Mouse (Mus musculus) kidney, postnatal 14 days (tissue): ENCODE results near the gene Neurl1a.

Experiments
- DNase-seq: peaks from one replicate; pipeline ENCODE4 v3.0.0; 2022; ENCODE audit warnings: mixed read lengths

Gene Neurl1a

DNA sequence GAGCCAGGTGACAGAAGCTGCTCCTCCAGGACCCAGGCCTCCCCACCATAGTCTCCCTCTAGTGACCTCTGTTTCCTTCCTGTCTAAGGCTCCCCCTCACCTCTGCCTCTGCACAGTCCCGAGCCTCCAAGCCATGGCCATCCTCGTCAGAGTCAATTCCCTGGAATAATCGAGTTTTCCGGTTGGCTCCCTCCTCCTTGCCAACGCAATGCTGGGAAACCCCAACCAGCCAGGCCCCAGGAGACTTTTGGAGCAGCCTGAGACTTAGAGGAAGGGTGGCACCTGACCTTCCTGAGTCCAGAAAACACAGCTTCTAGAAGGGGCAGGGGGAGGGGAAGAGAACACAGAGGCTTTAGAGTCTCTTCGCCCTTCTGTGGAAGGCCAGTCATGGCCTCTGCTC is 72.3 kb downstream of the Neurl1a start:
- no peak for DNase-seq

DNA sequence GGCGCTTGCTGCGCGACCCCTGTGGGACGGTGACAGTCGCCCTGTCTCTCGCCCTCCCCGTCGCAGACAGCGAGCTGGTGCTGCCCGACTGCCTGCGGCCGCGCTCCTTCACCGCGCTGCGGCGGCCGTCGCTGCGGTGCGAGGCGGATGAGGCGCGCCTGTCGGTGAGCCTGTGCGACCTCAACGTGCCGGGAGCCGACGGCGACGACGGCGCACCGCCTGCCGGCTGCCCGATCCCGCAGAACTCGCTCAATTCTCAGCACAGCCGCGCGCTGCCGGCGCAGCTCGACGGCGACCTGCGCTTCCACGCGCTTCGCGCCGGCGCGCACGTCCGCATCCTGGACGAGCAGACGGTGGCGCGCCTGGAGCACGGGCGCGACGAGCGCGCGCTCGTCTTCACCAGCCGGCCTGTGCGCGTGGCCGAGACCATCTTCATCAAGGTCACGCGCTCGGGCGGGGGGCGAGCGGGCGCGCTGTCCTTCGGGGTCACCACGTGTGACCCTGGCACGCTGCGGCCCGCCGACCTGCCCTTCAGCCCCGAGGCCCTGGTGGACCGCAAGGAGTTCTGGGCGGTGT is 74.5 kb downstream of the Neurl1a start:
- no peak for DNase-seq

DNA sequence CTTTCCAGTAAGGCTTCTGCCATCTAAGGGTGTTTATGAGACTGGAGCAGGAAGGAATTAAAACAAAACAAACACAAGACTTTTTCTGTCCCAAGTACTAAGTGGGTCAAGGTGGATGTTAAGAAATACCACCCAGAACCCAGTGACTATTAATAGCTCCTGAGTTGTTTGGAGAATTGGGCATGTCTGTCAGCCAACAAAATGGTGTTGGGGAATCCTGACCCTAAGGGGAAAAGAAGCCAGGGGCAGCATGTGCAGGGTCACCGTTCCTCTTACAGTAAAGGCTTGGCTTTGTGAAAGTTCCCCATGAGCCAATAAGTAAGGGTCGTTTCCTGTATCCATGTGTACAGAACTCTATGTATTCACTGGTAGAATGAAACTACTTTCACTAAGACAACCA is 76.4 kb downstream of the Neurl1a start:
- DNase-seq, result no peak

DNA sequence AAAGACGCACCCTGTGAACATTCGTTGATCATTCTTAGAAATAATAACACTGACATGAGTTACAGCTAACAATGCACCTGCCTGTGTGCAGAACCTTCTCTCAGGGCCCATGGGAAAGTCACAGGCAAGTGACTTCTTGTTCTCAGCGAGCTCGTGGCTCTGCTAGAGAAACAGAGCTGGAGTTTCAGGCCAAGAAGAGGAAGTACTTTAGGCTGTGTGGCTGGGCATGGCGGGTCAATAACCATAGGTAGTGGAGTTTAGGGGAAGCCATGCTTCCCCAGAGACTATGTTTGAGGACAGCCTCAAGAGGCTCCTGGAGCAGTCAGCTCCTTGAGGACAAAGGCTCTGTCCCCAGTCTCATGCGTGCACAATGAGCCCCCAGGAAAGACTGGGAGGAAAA is 77.3 kb downstream of the Neurl1a start:
- no peak for DNase-seq

DNA sequence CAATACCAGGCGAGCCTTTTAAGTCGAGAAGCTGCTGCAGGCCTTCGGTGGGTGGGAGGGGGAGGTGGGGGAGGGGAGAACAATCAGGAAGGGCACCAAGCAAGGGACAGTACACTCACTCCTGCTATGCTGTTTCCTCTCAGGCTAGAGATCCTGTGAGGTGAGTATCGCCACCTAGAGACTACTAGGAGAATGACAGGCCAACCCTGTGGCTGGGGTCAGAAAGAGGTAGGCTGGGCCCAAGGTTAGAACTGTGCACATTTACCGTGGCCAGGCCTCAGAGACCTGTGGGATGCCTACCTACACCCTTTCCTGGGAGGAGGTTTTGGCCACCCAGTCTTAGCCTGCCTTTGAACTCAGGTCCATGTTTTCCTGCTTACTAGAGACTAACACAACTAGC is 81.0 kb downstream of the Neurl1a start:
- peak; percentile 54 for DNase-seq

DNA sequence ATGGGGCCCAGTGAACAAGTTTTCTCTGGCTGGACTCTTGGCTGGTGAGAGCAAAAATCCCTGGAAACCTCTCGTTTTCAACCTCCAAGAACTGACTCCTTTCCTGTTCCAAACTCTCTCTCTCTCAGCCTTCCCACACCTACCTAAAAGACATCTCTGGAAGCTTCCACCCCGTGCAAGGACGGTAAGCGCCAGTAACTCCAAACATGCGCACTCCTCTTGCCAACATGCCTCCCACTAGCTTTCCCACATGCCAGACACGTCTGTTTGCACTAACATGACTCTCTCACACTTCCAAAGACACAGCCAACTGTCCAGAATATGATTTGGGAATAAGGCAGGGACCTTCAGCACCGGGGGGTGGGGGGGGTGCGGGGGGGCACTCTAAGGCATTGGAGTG is 82.6 kb downstream of the Neurl1a start:
- DNase-seq, result no peak

DNA sequence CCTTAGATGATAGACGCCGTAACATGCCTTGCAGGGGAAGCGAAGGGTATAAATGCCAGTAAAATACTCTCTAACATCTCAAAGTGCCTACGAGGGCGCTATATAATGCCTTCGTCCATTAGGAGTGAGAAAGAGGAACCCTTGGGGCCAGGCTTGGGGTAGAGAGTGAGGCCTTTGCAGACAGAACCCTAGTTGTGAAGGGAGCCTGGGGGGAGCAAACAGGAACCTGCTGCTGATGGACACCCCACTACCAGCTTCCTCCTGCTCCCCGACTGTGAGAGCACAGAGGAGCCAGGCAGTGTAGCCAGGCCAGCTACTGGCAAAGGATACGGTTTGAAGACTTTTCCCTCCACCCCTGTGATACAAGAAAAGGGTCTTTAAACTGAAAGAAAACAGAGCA is 85.0 kb downstream of the Neurl1a start:
- no peak for DNase-seq

DNA sequence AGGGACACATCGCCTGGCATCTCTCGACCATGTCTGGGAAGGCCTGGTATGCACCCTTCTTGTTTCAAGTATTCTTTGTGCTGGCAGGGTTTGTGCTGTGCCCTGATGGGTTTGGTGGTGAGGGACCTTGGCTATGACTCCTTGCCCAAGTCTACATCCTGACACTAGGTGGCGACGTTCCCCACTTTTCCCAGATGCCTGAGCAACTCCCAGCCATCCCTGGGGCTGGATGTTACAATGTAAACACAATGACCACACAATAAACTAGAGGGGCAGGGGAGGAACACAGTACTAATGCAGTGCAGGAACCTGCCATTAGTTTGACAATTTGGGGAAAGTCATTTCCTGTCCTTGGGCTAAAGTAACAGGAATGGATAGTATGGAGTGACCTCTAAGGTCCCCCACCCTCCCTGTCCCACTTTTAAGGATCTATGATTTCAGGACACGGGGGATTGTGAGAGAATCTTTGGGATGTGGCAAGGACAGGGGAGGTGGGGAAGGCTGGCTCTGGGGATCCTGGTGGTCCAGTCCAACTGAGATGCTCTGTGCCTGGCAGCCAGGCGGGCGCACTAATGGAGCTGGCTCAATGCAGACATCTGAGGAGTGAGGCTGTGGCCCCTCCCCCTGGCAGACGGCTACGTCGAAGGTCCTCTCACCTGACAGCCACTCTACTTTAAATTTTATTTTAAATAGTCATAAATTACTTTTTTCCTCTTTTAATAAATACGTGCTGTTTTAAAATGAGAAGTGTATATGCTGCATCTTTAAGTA is 85.9 kb downstream of the Neurl1a start:
- peak; percentile 77 for DNase-seq

DNA sequence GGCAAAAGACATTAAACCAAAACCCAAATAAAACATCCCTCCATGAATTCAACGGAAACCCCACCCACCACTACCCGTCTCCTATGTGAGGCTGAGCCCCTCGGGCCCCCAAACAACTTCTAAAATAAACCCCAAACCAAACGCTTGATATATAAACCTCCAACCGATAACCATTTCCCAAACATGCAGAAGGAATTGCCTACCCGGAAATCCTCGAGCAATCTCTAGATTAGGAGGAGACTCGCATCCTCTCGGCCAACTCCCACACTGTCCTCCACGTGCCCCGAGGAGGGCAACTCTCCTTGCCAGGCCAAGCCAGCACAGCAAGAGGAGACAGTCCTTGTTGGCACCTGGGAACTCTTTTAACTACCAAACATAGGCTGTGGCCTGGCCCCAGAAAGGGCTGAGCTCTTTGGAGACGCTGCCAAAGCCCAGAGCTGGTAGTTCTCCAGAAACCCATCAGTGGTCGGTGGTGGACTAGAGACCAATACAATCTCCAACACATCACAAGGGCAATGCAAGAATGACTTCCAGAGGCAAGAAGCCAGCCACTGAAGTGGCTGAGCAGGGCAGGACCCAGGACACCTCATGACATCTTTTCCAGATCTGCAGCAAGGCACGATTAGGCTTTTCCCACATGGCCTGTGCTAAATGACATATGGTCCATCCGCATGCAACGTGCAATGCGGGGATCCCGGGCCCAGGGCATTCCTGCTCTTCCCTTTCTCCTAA is 87.6 kb downstream of the Neurl1a start:
- no peak for DNase-seq

DNA sequence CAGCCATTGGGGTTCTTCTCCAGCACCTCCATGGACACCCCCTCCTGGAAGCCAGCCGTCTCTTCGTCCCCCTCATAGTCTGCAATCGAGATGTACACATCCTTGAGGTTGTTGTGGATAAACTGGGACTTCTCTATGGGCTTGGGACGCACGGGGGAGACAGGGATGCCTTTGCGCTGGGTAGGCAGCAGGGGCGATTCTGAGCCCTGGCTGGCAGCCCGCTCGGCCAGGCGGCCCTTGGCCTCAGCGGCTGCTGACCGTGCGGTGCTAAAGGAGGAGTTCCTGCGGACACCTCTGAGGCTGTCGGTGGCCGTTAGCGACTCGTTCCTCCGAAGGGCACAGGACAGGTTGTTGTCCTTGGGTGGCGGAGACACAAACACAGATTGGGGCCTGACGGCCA is 88.4 kb downstream of the Neurl1a start:
- DNase-seq, result no peak

DNA sequence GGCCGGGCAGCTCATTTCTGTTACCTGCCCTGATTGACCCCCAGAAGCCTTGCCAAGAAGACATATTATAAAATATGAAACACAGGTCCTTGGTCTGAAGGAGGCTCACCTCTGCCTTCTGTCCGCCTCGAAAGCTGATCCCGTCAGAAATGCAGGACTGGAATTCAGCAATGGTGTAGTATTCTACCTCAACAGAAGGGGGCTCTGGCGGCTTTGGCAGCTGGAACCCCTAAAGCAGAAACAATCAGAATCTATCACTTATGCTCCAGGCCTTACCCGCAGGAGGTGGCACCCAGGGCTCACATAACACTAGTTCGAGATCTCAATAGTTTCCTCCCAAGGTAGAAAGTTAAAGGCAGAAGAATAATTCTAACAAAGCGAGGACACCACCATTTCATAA is 91.1 kb downstream of the Neurl1a start:
- peak; percentile 54 for DNase-seq

DNA sequence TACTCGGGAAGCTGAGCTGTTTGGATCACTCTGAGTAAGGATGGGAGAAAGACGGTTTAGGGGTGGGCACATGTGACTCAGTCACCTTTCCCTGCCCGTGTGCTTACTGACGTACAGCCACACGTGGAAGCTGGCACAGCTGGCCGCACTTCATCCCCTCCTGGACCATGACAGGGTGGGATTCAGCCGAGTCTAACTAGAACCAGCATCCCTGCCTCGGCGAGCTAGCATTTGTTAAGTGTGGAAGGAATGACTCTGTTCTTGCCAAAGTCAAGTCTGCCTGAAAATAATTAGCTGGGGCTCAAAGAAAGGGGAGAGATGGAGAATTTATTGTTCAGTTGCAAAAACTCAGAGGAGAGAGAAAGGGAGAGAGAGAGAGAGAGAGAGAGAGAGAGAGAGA is 91.9 kb downstream of the Neurl1a start:
- no peak for DNase-seq

DNA sequence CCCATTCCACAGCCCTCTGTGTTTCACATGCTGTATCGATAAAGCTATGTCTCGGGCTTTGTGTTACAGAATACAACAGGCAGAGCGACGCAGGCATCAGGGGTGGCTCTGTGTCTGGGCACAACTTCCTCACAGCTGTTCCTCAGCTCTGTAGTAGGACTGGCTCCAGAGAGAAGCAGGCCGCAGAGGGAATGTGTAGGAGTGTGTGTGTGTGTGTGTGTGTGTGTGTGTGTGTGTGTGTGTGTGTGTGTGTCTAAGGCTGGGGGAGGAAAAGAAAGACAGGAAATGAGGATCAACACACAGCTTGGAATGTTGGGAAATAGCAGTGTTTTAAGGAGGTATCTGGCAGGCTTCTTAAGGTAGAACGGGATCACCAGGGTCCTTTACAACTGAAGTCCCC is 98.1 kb downstream of the Neurl1a start:
- DNase-seq, result peak; percentile 73

DNA sequence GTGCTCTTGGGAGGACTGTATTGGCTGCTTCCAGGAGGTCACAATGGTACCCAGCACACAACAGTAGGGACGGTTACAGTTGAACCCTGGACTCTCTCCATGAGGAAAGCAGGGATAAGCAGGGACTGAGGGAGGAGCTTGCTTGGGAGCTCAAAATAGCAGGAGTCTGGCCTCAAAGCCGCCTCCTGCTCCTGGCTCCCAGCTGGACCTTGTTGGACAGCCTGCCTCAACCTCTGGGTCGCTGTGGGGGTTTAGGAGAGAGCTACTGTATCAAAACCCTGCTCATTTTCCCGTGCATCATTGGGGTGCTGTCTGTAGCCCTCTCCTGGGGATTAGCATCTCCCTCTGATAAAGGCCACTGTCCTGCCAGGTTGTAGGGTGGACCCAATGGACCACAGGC is 100.8 kb downstream of the Neurl1a start:
- peak; percentile 62 for DNase-seq

DNA sequence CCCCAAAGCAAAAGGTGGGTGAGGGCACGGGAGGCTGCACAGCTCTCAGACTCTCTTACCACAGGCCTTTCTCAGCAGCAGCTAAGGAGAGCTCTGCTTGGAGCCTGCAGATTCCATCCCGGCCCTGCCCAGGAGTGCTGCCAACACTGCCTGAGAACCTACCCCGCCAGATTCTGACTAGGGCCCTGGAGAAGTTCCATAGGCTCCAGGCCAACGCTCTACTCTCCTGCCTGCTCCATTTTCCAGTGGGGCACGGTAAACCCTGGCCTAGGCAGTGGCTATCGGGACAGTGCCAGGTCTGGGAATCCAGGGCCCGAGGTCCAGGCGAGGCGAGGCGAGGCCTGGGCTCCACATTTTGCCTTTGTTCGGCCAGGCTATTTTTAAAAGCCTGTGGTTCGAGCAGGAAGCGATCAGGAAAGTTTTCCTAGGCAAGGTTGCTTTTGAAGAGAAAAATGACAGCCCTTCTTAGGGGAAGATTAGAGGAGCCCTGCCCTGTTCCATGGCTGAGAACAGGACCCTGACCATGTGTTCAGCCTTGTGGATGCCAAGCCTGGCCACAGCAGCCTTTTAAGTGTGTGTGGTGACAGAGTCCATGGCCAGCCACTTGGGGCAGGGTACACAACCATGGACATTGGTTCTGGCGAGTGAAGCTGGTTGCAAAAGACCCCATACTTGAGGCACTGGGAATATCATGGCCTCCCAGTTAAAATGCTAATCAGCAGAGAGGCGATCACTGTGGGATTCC is 101.3 kb downstream of the Neurl1a start:
- DNase-seq, result peak; percentile 66

DNA sequence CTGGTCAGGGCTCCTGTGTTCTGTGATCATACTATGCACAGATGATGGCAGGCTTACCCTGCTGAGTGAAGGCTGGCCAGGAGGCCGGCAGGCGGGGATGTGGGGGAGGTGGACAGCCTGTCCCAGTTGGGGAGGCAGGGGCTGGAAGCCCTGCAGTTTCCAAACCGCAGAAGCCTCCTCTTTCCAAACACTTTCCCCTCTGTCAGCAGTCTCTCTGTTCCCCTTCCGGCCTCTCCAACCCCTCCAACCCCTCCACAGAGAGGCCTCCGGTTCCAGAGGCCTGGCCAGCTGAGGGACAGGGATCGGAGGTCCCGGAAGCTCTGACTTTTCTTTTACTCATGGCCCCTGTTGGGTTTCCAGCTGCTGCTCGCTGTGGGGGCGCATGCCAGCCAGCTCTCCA is 102.3 kb downstream of the Neurl1a start:
- peak; percentile 72 for DNase-seq

DNA sequence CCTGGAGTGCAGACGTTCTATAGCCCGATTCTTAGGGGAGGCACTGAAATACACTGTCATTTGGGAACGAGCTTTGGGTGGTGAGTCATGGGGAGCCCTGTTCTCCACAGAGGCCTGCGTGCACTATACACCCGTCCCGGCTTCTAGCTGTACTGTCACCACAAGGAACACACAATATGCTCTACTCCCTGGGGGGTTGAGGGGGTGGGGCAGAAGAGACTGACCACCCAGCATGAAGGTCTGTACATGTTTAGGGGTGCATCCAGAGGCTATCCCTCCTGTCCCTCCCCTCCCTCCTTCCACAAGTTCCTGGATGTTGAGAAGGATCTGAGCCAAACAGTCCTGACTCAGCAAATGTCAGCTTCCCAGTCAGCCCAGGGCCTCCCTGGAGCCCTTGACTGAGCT is 103.4 kb downstream of the Neurl1a start:
- DNase-seq, result peak; percentile 48

DNA sequence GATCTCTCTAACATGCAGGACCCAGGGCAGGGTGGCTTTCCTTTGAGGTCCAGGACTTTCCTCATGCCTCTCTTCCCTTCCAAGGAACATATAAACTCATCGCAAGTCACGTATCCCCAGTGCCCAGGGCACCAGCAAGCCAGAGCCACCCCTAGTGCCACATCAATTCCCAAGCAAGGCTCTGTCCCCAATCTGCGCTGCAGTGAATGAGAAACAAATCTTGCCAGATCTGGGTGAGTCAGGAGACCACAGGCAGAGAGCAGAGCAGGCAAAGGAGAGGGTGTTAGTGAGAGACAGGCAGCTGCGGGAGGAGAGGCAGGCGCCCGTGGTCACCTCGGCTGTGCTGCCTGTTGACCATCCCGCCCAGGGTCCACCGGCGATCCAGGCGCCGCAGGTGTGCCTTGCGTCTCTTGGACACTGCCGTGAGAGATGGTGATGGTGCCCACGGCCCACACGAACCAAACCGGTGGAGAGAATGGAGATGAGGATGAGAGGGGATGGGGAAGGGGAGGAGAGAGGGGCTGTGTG is 104.1 kb downstream of the Neurl1a start:
- DNase-seq, result no peak

DNA sequence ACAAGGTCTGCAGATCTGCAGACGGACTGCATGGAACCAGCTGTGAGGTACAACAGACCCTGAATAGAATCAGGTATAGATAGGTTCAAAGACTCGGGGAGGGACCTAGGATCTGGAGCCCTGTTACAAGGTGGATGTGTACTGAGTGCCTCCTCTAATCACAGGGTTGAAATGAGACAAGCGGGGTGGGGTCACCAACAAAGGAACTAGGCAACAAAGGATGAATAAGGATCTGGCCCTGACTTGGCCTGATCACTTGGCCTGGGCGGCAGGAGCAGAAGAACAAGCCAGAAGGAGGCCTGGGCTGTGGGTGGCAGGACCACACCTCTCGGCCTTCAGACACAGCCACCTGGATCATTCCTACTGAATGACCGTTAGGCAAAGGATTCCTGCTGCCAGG is 107.0 kb downstream of the Neurl1a start:
- no peak for DNase-seq

DNA sequence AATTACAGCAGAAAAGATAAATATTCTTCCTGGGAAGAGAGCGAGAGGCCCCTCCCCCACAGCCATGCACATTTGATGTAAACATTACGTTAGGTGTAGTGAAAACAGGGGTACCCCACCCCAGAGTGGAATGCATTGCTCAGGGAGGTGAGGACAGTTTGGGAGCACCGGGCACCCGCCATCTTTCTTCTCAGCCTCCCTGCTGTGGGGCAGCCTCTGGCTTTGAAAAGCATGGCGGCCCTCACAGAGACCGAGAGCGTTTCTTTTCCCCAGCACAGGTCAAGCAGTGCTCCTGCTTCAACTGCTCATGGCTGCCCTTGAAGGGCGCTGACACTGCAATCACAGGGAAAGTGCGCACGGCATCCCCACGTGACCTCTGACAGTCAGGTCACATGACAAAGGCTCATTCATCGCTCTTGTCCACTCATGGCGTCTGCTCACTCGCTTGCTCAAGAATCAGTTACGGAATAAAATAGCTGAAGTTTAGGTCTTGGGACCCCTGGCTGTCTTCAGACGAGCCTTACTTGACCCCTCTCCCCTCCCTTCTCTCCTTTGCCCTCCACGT is 108.3 kb downstream of the Neurl1a start:
- no peak for DNase-seq

DNA sequence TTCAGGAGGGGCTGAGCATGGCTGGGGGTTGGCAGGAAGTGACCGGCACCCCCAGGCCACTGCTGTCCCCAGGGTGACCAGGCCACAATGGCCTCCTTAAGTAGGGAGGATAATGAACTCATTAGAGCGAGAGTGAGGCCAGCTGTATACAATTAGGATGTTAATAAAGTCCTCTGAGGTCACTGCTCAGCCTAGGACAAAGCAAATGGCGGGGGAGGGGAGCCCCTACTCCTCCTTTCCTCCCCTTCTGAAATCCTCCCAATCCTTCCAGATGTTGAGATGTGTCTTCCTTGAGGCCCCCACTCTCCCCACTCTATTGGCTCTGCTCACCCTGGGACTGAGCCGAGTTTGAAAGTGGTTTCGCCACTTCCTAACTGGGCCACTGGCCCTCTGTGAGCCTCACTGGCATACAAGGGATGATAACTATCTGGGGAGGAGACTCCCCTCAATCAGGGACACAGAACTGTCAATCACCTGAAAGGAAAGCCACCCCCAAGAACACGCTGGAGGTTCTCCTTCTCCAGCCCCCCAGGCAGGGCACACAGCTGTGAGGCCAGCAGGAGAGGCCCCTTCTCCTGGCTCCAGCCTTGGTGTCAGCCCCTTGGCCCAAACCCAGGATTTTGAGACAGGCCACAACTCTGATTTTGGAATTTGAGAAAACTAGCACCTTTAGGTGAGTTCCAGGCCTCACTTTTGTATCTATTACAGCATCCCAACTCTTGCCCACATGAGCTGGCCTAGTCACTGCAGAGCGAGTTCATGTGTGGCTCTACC is 112.9 kb downstream of the Neurl1a start:
- peak; percentile 77 for DNase-seq

DNA sequence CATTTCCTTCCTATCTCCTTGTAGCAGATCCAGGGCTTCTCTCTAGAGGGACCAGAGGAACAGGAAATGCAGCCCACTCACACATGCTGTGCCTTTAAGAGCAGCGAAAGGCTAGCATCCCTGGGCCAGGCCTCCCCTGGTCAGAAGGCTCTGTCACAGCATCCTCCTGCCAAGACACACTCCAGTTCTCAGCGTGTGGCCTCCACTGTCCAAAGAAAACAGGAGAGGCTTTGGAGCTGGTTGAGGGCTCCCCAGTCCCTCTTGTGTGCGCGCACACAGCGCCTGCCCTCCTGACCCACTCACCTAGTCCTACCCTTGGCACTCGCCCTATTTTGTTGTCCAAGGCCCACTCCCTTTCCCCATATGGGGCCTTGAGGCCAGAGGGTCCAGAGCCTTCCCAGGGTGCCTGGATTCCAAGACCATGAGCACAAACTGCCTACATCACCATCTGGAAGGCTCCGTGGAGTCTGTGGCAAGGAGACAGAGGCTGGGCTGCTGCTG is 113.9 kb downstream of the Neurl1a start:
- peak; percentile 69 for DNase-seq
